Mouse (Mus musculus) limb, embryonic 13.5 days (tissue): ENCODE measurements around the gene Kctd10. TPM values are rescaled to one million over a fixed set of nuclear protein-coding genes. Genes with fewer than 3 reads are reported as not detected.

Experiments used
- ATAC-seq: fragments of 200-750 bp; cut with Nextera tagmentation; 2 replicates; pipeline ENCODE4 v1.8.0; 2017; ENCODE audit warnings: low read depth, moderate number of reproducible peaks, moderate TSS enrichment; ENCODE audit not compliant: low FRiP score
- H3K27ac ChIP-seq: fragments of 300-500 bp; sonication (generic); 2 replicates; pipeline ENCODE4 v1.5.1; 2015; ENCODE audit warnings: inconsistent platforms, mild to moderate bottlenecking, moderate library complexity
- H3K27me3 ChIP-seq: fragments of 300-500 bp; sonication (generic); 2 replicates; pipeline ENCODE4 v1.6.1; 2015; ENCODE audit warnings: mild to moderate bottlenecking, inconsistent platforms
- H3K36me3 ChIP-seq: fragments of 300-500 bp; sonication (generic); 2 replicates; pipeline ENCODE4 v1.6.1; 2015; ENCODE audit warnings: inconsistent platforms, mild to moderate bottlenecking, moderate library complexity
- H3K4me1 ChIP-seq: fragments of 300-500 bp; sonication (generic); 2 replicates; pipeline ENCODE4 v1.6.1; 2015; ENCODE audit warnings: inconsistent platforms
- H3K4me2 ChIP-seq: fragments of 300-500 bp; sonication (generic); replicated peaks from 2 replicates; pipeline ENCODE4 v1.6.1; 2015; ENCODE audit warnings: inconsistent platforms, mild to moderate bottlenecking, moderate library complexity
- H3K4me3 ChIP-seq: fragments of 300-500 bp; sonication (generic); 2 replicates; pipeline ENCODE4 v1.5.1; 2015; ENCODE audit warnings: moderate library complexity, mild to moderate bottlenecking, inconsistent platforms
- H3K9ac ChIP-seq: fragments of 300-500 bp; sonication (generic); 2 replicates; pipeline ENCODE4 v1.6.1; 2015; ENCODE audit warnings: mild to moderate bottlenecking, inconsistent platforms
- H3K9me3 ChIP-seq: fragments of 300-500 bp; sonication (generic); 2 replicates; pipeline ENCODE4 v1.6.1; 2016; ENCODE audit warnings: inconsistent platforms
- WGBS: fragments of 180-500 bp; shearing (Covaris S2); methylation state at CpG from one replicate; pipeline ENCODE4 v1.1.7; 2015; 5-methylcytosine and 5-hydroxymethylcytosine counted together
- polyA plus RNA-seq: library from polyadenylated mRNA; unstranded; fragments of >200 nt; fragmentation: Nextera tagmentation; extraction: Ambion mirVana; gene quantifications from 2 replicates; pipeline ENCODE4 v1.2.1, GENCODE M21; 2015

The Kctd10 gene
- polyA plus RNA-seq, result 87.3 and 90.6 TPM in 2 replicates

DNA sequence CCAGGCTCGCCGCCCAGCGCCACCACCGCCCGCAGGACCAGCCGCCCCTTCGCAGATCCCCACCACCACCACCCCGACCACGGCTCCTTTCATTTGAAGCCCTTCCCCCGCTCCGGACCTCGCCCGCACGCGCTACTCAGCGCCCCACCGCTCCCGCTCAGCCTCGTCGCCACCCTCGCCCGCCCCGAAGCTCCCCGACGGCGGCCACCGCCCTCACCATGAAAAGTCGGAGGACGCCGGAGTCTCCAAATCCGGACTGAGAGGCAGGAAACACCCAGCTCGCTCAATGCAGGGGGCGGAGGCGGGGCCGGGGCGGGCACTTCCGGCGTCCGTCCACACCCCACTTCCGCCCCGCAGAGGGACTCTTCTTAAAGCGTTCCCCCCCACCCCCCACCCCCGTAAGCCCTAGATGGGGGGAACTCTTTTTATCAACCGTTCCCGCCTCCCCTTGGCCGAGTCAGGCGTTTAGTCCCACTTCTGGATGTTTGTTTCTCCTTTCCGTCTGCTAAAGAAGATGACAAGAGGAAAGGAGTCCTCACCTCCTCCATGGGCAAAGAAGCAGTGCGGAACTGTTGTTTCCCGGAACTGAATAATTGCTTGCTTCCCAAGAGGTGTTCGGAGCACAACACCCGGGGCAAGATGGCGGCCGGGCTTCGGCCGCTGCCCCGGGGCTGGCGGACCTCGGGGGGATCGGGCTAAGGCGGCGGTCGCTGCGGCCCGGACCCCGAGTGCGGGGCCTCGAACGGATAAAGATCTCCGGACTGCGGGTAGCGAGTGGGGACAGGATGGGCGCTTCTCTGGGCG is at the start of gene Kctd10, which contains the start of gene Ube3b:
Kctd10 (minus strand) TSS at position 300 of the 804 bp plus-strand sequence.
Ube3b (plus strand) TSS at position 399 of the 804 bp plus-strand sequence.
- Histone ChIP-seq H3K9ac (peak within 1 kb of the TSS; percentile 95), H3K4me2 (peak within 1 kb of the TSS; percentile 94), H3K27me3 (no peaks in the 10 kb centered on the region), H3K4me1 (peaks cover 43% of the 10 kb centered on the region), H3K9me3 (no peaks in the 10 kb centered on the region), H3K27ac (peak within 1 kb of the TSS; percentile 79), H3K4me3 (peak within 1 kb of the TSS; percentile 91), H3K36me3 (peaks cover 30% of the 10 kb centered on the region)
- ATAC-seq, result peak; percentile 93
- 1% methylated on average over 74 of the region's 74 CpGs for WGBS

DNA sequence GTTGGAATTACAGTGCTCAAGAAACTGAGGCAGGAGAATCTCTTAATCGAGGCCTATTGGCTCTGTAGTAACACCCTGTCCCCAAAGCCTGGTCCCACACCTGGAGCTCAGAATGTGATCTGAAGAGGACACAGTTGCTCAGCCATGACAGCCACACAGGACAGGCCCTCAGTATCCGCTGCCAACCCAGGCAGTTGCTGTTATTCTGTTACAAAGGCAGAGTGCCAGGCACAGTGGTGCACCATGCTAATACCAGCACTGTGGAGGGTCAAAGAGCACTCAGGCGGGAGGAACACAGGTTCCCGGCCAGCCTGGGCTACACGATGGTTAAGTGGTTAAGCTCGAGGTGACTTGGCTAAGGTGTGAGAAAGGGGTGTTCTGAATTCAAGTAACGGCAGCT is 49.5 kb upstream of the Kctd10 start:
- H3K27me3 ChIP-seq, result no peaks in the 10 kb centered on the region
- 87% methylated on average over 7 of the region's 7 CpGs for WGBS
- no peak for ATAC-seq

DNA sequence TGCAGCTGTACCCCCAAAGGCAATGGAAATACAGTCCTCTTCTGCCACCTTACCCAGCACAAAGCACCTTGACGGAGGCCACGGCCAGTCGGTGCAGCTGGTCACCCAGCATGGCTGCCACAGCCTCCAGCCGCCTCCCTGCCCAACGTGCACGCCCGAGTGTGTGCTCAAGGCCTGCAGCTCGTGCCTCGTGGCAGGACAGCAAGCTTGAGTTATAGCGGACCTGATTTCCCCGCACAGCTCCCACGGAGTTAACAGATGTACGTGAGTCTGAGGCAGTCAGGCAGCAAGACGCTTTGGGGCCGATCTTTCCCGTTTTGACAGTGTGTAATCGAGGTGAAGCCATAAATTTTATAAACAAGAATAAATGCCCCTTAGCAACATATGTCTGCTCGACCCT is 48.3 kb upstream of the Kctd10 start:
- no peak overlapping the region for H3K27ac ChIP-seq
- ATAC-seq, result no peak
- H3K4me3 ChIP-seq, result no peak overlapping the region
- no peaks in the 10 kb centered on the region for H3K27me3 ChIP-seq
- no peaks in the 10 kb centered on the region for H3K9me3 ChIP-seq
- H3K36me3 ChIP-seq, result no peaks in the 10 kb centered on the region
- 51% methylated on average over 18 of the region's 18 CpGs for WGBS
- no peak overlapping the region for H3K4me2 ChIP-seq
- H3K9ac ChIP-seq, result 0 out of 2 replicates have a peak overlapping the region, but pooled peaks have one; percentile 40
- peaks cover 10% of the 10 kb centered on the region; the same call in 1 of the 2 replicates for H3K4me1 ChIP-seq

More for the DNA sequence above, 49.5 kb upstream of the Kctd10 start:
- H3K36me3 ChIP-seq, result peaks cover 7% of the 10 kb centered on the region
- H3K27ac ChIP-seq, result no peak overlapping the region
- no peaks in the 10 kb centered on the region for H3K9me3 ChIP-seq
- no peak overlapping the region for H3K9ac ChIP-seq
- no peak overlapping the region for H3K4me3 ChIP-seq
- no peak overlapping the region for H3K4me2 ChIP-seq
- peaks cover 10% of the 10 kb centered on the region; the same call in 1 of the 2 replicates for H3K4me1 ChIP-seq

DNA sequence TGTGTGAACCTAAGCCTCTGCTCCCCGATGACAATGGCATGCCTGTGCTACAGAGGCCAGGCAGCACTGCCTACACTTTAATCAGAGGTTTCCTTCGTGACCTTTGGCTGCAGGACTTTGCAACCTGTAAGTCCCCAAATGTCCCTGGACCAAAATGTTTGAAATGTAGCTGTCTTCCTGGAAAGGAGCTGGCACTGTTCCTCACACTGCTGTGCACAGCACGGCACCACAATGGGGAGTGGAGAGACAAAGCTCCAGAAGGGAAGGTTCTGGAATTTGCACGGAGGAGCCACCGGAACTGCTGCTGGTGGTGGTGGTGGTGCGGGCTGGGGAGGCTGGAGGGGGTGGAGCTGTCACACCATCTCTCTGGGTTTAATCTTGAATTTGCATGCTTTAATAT is 46.4 kb upstream of the Kctd10 start:
- Histone ChIP-seq H3K4me1 (peaks cover 10% of the 10 kb centered on the region; the same call in 1 of the 2 replicates), H3K27ac (no peak overlapping the region), H3K36me3 (peaks cover 4% of the 10 kb centered on the region; the same call in 1 of the 2 replicates), H3K27me3 (no peaks in the 10 kb centered on the region), H3K9me3 (no peaks in the 10 kb centered on the region), H3K9ac (no peak overlapping the region), H3K4me2 (no peak overlapping the region), H3K4me3 (no peak overlapping the region)
- WGBS, result 79% methylated on average over 6 of the region's 6 CpGs
- no peak for ATAC-seq

DNA sequence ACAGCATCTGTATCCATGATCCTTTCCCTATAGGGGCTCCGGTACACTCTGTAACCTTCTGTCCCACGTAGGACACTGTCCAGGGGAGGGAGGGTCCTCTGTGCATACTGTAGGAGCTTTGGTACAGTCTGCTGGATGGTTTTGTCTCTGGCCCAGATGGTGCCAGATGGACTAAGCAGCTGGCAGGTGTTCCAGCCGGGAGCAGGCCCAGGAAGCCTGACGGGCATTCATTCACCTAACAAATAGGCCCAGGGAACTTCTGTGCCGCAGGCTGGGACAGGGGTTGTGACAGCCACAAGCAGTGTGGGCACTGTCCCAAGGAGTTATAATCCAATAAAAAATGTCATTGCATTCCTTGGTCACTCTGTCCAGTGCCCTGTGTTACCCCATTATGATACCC is 43.7 kb upstream of the Kctd10 start:
- Histone ChIP-seq H3K4me1 (peaks cover 4% of the 10 kb centered on the region; the same call in 1 of the 2 replicates), H3K4me3 (no peak overlapping the region), H3K36me3 (peaks cover 30% of the 10 kb centered on the region), H3K4me2 (no peak overlapping the region), H3K27me3 (no peaks in the 10 kb centered on the region), H3K9ac (no peak overlapping the region), H3K9me3 (no peaks in the 10 kb centered on the region), H3K27ac (no peak overlapping the region)
- no peak for ATAC-seq
- 80% methylated on average over 5 of the region's 5 CpGs for WGBS

DNA sequence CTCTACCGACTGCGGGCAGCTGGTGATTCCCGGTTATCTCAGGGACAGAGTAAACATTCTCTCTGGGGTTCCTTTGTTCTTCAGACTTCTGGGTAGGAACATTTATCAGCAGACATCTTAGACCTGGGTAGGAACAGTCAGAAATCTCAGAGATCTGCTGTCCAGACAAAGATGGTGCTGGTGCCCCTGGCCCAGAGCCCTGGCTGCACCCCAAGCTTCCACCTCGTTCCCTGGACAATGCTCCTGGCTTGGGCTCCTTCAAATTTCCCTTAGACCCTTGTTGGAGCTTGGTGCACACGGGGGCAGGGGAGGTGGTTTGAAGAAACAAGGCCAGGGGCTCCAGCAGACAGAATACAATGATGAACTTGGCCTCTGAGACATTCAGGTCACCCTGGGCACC is 42.3 kb upstream of the Kctd10 start:
- Histone ChIP-seq H3K9ac (no peak overlapping the region), H3K9me3 (no peaks in the 10 kb centered on the region), H3K4me3 (no peak overlapping the region), H3K36me3 (peaks cover 44% of the 10 kb centered on the region), H3K4me1 (no peaks in the 10 kb centered on the region), H3K27ac (no peak overlapping the region), H3K4me2 (no peak overlapping the region), H3K27me3 (no peaks in the 10 kb centered on the region)
- ATAC-seq, result no peak
- whole genome bisulfite sequencing, result 46% methylated on average over 5 of the region's 5 CpGs

DNA sequence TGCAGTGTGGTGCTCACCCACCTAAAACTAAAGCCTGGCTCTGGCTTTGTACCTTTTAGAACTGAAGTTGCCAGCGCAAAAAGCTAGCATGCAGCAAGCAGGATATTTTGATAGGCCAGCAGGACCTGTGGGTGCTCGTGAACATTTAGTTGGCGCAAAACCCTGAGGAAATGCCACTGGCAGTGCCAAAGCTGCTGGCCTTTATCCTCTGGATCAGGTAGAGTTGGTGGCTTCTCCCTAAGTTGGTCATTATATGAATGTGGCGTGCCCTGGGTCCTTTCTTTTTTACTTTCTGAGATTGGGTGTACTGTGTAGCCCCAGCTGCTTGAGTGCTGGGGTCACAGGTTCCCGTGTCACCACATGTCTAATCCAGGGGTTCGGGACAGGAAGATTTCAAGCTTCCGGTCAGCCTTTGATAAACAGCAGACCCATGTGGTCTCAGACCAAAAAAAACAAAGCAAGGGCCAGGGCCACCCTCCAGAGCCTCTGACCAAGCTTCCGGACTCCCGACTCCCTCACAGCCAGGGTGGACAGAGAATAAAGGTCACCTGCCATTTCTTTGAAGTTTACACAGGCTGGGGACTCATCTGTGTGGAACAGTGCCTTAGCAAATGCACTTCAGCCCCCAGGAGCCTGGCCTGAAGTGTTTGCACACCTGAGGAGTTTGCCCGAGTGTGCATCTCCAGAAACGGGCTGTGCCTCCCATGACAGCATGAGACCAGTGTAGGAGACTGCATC is 41.4 kb upstream of the Kctd10 start:
- no peak for ATAC-seq
- H3K27me3 ChIP-seq, result no peaks in the 10 kb centered on the region
- H3K4me2 ChIP-seq, result no peak overlapping the region
- H3K27ac ChIP-seq, result no peak overlapping the region
- no peak overlapping the region for H3K4me3 ChIP-seq
- no peaks in the 10 kb centered on the region for H3K9me3 ChIP-seq
- WGBS, result 76% methylated on average over 11 of the region's 11 CpGs
- H3K4me1 ChIP-seq, result no peaks in the 10 kb centered on the region
- no peak overlapping the region for H3K9ac ChIP-seq
- peaks cover 52% of the 10 kb centered on the region for H3K36me3 ChIP-seq

DNA sequence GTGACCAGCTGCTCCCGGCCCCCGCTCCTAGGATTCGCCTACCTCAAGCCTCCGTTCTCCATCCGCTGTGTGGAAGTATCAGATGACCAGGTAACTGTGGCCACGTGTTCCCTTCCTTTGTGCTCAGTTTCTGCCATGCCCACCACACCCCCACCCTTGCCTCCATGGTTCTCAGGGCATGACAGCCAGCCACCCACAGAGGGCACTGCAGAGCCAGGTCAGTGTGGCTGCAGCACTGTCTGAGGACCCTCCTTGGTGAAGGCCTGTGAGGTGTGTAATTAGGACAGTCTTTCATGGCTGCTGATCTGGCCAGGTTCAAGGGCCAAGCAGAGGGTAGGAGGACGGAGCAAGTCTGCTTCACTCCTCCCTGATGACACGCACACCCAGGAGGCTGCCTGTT is 38.2 kb upstream of the Kctd10 start:
- H3K27ac ChIP-seq, result no peak overlapping the region
- WGBS, result 89% methylated on average over 8 of the region's 8 CpGs
- ATAC-seq, result no peak
- H3K4me2 ChIP-seq, result no peak overlapping the region
- H3K9me3 ChIP-seq, result no peaks in the 10 kb centered on the region
- H3K4me3 ChIP-seq, result no peak overlapping the region
- H3K9ac ChIP-seq, result no peak overlapping the region
- no peaks in the 10 kb centered on the region for H3K27me3 ChIP-seq
- no peaks in the 10 kb centered on the region for H3K4me1 ChIP-seq
- H3K36me3 ChIP-seq, result peaks cover 84% of the 10 kb centered on the region

DNA sequence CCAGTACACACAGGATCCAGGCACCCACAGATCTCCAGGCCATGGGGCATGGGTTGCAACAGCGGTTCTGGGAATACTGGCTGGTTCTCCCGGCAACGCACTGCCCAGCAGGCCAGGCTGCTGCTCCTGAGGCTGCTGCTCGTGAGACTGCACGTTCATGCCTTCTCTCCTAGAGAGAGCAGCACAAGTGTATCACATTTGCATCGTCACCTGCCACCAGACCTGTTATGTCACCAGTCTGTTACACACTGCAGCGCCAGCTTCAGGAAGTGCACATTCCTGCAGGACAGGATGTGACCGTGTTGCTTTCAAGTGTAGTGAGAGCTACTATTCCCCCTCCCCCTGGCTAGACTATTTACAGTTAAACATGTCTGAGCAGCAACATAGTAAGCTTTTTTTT is 36.5 kb upstream of the Kctd10 start:
- H3K4me3 ChIP-seq, result no peak overlapping the region
- H3K4me1 ChIP-seq, result no peaks in the 10 kb centered on the region
- 85% methylated on average over 8 of the region's 8 CpGs for WGBS
- no peaks in the 10 kb centered on the region for H3K27me3 ChIP-seq
- no peak overlapping the region for H3K4me2 ChIP-seq
- H3K9ac ChIP-seq, result no peak overlapping the region
- no peaks in the 10 kb centered on the region for H3K9me3 ChIP-seq
- peaks cover 98% of the 10 kb centered on the region for H3K36me3 ChIP-seq
- ATAC-seq, result no peak
- H3K27ac ChIP-seq, result no peak overlapping the region

DNA sequence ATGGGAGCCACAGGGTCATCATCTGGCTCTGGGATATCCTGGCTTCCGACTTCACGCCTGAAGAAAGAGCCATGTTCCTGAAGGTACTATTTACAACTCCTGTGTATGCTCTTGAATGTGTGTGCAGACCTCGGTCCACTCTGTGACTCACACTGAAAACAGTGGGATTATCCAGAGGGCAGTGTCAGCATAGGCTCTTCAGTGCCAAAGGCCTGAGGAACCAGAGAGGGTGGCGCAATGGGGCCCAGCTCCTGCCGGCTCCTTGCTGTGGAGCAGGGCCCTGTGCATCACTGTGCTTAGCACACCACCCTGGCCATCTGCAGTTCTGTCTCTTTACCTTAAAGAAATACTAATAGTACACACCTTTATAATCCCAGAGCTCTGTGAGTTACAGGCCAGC is 35.3 kb upstream of the Kctd10 start:
- peaks cover 100% of the 10 kb centered on the region for H3K36me3 ChIP-seq
- H3K4me2 ChIP-seq, result no peak overlapping the region
- no peak overlapping the region for H3K9ac ChIP-seq
- H3K27me3 ChIP-seq, result no peaks in the 10 kb centered on the region
- no peak overlapping the region for H3K27ac ChIP-seq
- ATAC-seq, result no peak
- WGBS, result 96% methylated on average over 5 of the region's 5 CpGs
- H3K9me3 ChIP-seq, result no peaks in the 10 kb centered on the region
- H3K4me3 ChIP-seq, result no peak overlapping the region
- H3K4me1 ChIP-seq, result no peaks in the 10 kb centered on the region

DNA sequence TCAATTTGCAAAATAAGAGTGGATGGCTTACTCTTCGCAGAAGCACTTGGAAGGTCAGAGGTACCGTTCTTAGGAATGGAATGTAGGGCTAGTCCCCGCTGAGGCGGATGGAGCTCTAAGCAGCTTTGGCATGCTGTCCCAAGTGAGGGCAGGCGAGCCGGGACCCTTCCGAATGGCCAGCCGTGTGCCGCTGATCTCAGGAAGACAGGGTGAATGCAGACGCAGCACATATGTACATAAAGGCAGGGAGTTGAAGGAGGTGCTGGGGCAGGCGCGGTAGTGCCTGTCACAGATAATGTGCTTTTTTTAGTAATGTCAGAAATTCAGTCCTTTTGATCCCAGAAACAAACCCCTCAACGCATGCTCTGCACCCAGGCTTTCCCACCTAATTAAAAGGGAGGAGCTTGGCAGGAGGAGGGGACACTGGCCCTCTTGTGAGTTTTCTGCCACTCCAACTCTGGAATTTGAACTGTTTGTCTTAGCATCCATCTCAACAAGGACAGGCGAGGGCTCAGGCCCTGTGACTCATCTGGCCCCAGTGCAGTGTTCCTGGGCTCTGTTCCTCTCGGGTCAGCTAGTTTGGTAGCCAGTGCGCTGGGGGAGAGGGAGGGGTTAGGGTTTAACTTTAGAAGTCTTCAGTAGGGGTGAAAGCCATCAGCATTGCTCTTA is 32.9 kb upstream of the Kctd10 start:
- H3K4me2 ChIP-seq, result no peak overlapping the region
- 75% methylated on average over 16 of the region's 16 CpGs for WGBS
- H3K27me3 ChIP-seq, result no peaks in the 10 kb centered on the region
- no peak overlapping the region for H3K4me3 ChIP-seq
- ATAC-seq, result no peak
- H3K4me1 ChIP-seq, result no peaks in the 10 kb centered on the region
- H3K9ac ChIP-seq, result no peak overlapping the region
- no peaks in the 10 kb centered on the region for H3K9me3 ChIP-seq
- H3K36me3 ChIP-seq, result peaks cover 100% of the 10 kb centered on the region
- H3K27ac ChIP-seq, result no peak overlapping the region
